Mouse (Mus musculus) stomach, embryonic 15.5 days (tissue): ENCODE data around the gene Cyfip2. TPM values are rescaled to one million over a fixed set of nuclear protein-coding genes. Genes with fewer than 3 reads are reported as not detected.
A peak's percentile ranks its signal among the peaks of the same experiment; 100 is the strongest.

Experiments
- ATAC-seq: fragments of 200-750 bp; cut with Nextera tagmentation; 2 replicates; pipeline ENCODE4 v1.8.0; 2017; ENCODE audit warnings: low read depth, moderate number of reproducible peaks, moderate TSS enrichment; ENCODE audit not compliant: insufficient read depth, low FRiP score
- H3K27ac ChIP-seq: fragments of 300-500 bp; sonication (generic); 2 replicates; pipeline ENCODE4 v1.5.1; 2015; ENCODE audit warnings: mild to moderate bottlenecking, inconsistent platforms
- H3K27me3 ChIP-seq: fragments of 300-500 bp; sonication (generic); replicated peaks from 2 replicates; pipeline ENCODE4 v1.6.1; 2015; ENCODE audit warnings: inconsistent platforms
- H3K36me3 ChIP-seq: fragments of 300-500 bp; sonication (generic); 2 replicates; pipeline ENCODE4 v1.6.1; 2015; ENCODE audit warnings: inconsistent platforms
- H3K4me1 ChIP-seq: fragments of 300-500 bp; sonication (generic); 2 replicates; pipeline ENCODE4 v1.6.1; 2015; ENCODE audit warnings: inconsistent platforms
- H3K4me2 ChIP-seq: fragments of 300-500 bp; sonication (generic); 2 replicates; pipeline ENCODE4 v1.6.1; 2015; ENCODE audit warnings: mild to moderate bottlenecking, inconsistent platforms
- H3K4me3 ChIP-seq: fragments of 300-500 bp; sonication (generic); replicated peaks from 2 replicates; pipeline ENCODE4 v1.5.1; 2015; ENCODE audit warnings: inconsistent platforms
- H3K9ac ChIP-seq: fragments of 300-500 bp; sonication (generic); 2 replicates; pipeline ENCODE4 v1.6.1; 2015; ENCODE audit warnings: inconsistent platforms
- H3K9me3 ChIP-seq: fragments of 300-500 bp; sonication (generic); 2 replicates; pipeline ENCODE4 v1.6.1; 2016; ENCODE audit warnings: inconsistent platforms
- WGBS: fragments of 180-500 bp; shearing (Covaris S2); methylation state at CpG from one replicate; pipeline ENCODE4 v1.1.7; 2015; 5-methylcytosine and 5-hydroxymethylcytosine counted together
- polyA plus RNA-seq: library from polyadenylated mRNA; unstranded; fragments of >200 nt; fragmentation: Nextera tagmentation; extraction: Ambion mirVana; gene quantifications from 2 replicates; pipeline ENCODE4 v1.2.1, GENCODE M21; 2015

The Cyfip2 gene
- polyA plus RNA-seq, 1 experiment from 2014 or later = 7.3 TPM

DNA sequence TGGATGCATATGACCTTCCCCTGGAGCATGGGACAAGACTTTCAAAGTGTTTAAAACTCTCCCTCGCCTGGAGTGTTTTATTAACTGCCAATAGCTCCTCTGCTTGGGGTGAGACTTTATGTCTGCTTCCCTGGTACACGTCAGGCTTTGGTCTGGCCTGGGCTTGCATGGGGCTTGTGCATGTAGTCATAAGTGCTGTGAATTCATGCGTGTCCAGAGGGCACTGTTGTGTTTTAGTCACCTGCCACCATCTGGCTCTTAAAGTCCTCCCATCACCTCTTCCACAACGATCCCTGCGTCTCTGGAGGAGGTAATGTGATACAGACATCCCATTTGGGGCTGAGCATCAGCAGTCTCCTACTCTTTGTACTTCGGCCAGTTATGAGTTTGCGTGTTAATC lies 8.9 kb upstream of the Cyfip2 start:
- no peak for ATAC-seq
- no peak overlapping the region for H3K9ac ChIP-seq
- no peak overlapping the region for H3K4me3 ChIP-seq
- no peaks in the 10 kb centered on the region for H3K27me3 ChIP-seq
- no peaks in the 10 kb centered on the region for H3K9me3 ChIP-seq
- H3K27ac ChIP-seq = no peak overlapping the region
- WGBS = 66% methylated on average over 7 of the region's 7 CpGs
- H3K4me1 ChIP-seq = no peaks in the 10 kb centered on the region
- no peaks in the 10 kb centered on the region for H3K36me3 ChIP-seq
- H3K4me2 ChIP-seq = no peak overlapping the region

- Histone ChIP-seq H3K36me3 (no peaks in the 10 kb centered on the region), H3K4me2 (no peak overlapping the region), H3K9ac (no peak overlapping the region), H3K27ac (no peak overlapping the region), H3K27me3 (no peaks in the 10 kb centered on the region), H3K4me3 (no peak overlapping the region), H3K4me1 (peaks cover 7% of the 10 kb centered on the region; the same call in 1 of the 2 replicates), H3K9me3 (no peaks in the 10 kb centered on the region)
- 35% methylated on average over 7 of the region's 7 CpGs for WGBS
- no peak for ATAC-seq
These were observed 1.9 kb upstream of the Cyfip2 start for GRCm38 (mm10) chr11:46314534-46314933.

GRCm38 (mm10) chr11:46313851-46314250 lies 1.2 kb upstream of the Cyfip2 start:
- Histone ChIP-seq H3K4me3 (no peak overlapping the region), H3K4me2 (no peak overlapping the region), H3K36me3 (no peaks in the 10 kb centered on the region), H3K9ac (no peak overlapping the region), H3K27me3 (no peaks in the 10 kb centered on the region), H3K9me3 (no peaks in the 10 kb centered on the region), H3K27ac (no peak overlapping the region), H3K4me1 (peaks cover 7% of the 10 kb centered on the region; the same call in 1 of the 2 replicates)
- no peak for ATAC-seq
- WGBS = 73% methylated on average over 6 of the region's 6 CpGs

- H3K9ac ChIP-seq = peak overlapping the region; percentile 29; the same call in 1 of the 2 replicates
- peaks cover 7% of the 10 kb centered on the region; the same call in 1 of the 2 replicates for H3K4me1 ChIP-seq
- 0% methylated on average over 71 of the region's 71 CpGs for WGBS
- no peaks in the 10 kb centered on the region for H3K36me3 ChIP-seq
- H3K27ac ChIP-seq = peak overlapping the region; percentile 31; the same call in 1 of the 2 replicates
- peak overlapping the region; percentile 99 for H3K4me2 ChIP-seq
- H3K9me3 ChIP-seq = no peaks in the 10 kb centered on the region
- peak overlapping the region; percentile 71 for H3K4me3 ChIP-seq
- ATAC-seq = peak; percentile 87
- no peaks in the 10 kb centered on the region for H3K27me3 ChIP-seq
These were observed 746 bp downstream of the Cyfip2 start for GRCm38 (mm10) chr11:46311703-46312522.

- Histone ChIP-seq H3K27ac (no peak overlapping the region), H3K4me2 (peak overlapping the region; percentile 99), H3K4me1 (peaks cover 7% of the 10 kb centered on the region; the same call in 1 of the 2 replicates), H3K27me3 (no peaks in the 10 kb centered on the region), H3K36me3 (no peaks in the 10 kb centered on the region), H3K9me3 (no peaks in the 10 kb centered on the region), H3K4me3 (peak overlapping the region; percentile 71), H3K9ac (peak overlapping the region; percentile 29; the same call in 1 of the 2 replicates)
- 12% methylated on average over 14 of the region's 14 CpGs for WGBS
- ATAC-seq = no peak
These were observed 1.4 kb downstream of the Cyfip2 start for GRCm38 (mm10) chr11:46311181-46311702.

DNA sequence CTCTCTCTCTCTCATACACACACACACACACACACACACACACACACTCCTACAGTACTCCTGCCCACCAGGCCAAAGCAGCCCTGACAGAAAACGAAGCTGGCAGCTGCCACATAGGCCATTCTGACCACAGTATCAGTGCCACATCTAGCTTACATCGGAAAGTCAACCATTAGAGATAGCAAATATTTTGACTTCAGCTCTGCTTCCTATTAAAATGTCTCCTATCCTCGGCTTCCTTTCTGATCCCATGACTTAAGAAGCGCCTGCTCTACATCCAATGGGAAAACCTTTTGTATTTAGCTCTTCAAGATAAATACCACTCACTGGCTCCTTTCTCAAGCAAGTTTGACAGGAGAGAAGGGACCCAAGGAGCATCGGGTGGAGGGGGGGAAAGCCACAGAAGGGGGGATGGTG lies 2.0 kb downstream of the Cyfip2 start:
- Histone ChIP-seq H3K9me3 (no peaks in the 10 kb centered on the region), H3K27ac (no peak overlapping the region), H3K4me2 (peak overlapping the region; percentile 99; the same call in 1 of the 2 replicates), H3K27me3 (no peaks in the 10 kb centered on the region), H3K9ac (no peak overlapping the region), H3K36me3 (no peaks in the 10 kb centered on the region), H3K4me3 (peak overlapping the region; percentile 71), H3K4me1 (peaks cover 7% of the 10 kb centered on the region; the same call in 1 of the 2 replicates)
- 55% methylated on average over 5 of the region's 5 CpGs for WGBS
- ATAC-seq = no peak

- Histone ChIP-seq H3K4me3 (no peak overlapping the region), H3K27me3 (no peaks in the 10 kb centered on the region), H3K9ac (no peak overlapping the region), H3K4me2 (no peak overlapping the region), H3K9me3 (no peaks in the 10 kb centered on the region), H3K4me1 (peaks cover 7% of the 10 kb centered on the region; the same call in 1 of the 2 replicates), H3K36me3 (no peaks in the 10 kb centered on the region), H3K27ac (no peak overlapping the region)
- no peak for ATAC-seq
- 71% methylated on average over 10 of the region's 10 CpGs for WGBS
These were observed 2.7 kb downstream of the Cyfip2 start for GRCm38 (mm10) chr11:46309808-46310555.

GRCm38 (mm10) chr11:46309111-46309741 lies 3.4 kb downstream of the Cyfip2 start:
- Histone ChIP-seq H3K4me2 (no peak overlapping the region), H3K4me1 (peaks cover 7% of the 10 kb centered on the region; the same call in 1 of the 2 replicates), H3K36me3 (no peaks in the 10 kb centered on the region), H3K9me3 (no peaks in the 10 kb centered on the region), H3K27ac (no peak overlapping the region), H3K4me3 (no peak overlapping the region), H3K27me3 (no peaks in the 10 kb centered on the region), H3K9ac (no peak overlapping the region)
- 75% methylated on average over 20 of the region's 20 CpGs for WGBS
- no peak for ATAC-seq

GRCm38 (mm10) chr11:46308271-46308974 lies 4.2 kb downstream of the Cyfip2 start:
- no peak overlapping the region for H3K4me3 ChIP-seq
- no peaks in the 10 kb centered on the region for H3K27me3 ChIP-seq
- 80% methylated on average over 11 of the region's 11 CpGs for WGBS
- no peak overlapping the region for H3K9ac ChIP-seq
- H3K36me3 ChIP-seq = no peaks in the 10 kb centered on the region
- no peak for ATAC-seq
- no peaks in the 10 kb centered on the region for H3K9me3 ChIP-seq
- no peak overlapping the region for H3K27ac ChIP-seq
- H3K4me2 ChIP-seq = no peak overlapping the region
- H3K4me1 ChIP-seq = peaks cover 7% of the 10 kb centered on the region; the same call in 1 of the 2 replicates

GRCm38 (mm10) chr11:46307768-46308167 lies 4.9 kb downstream of the Cyfip2 start:
- Histone ChIP-seq H3K27me3 (no peaks in the 10 kb centered on the region), H3K9me3 (no peaks in the 10 kb centered on the region), H3K27ac (no peak overlapping the region), H3K4me2 (no peak overlapping the region), H3K4me1 (peaks cover 7% of the 10 kb centered on the region; the same call in 1 of the 2 replicates), H3K36me3 (no peaks in the 10 kb centered on the region), H3K9ac (no peak overlapping the region), H3K4me3 (no peak overlapping the region)
- WGBS = 85% methylated on average over 7 of the region's 7 CpGs
- no peak for ATAC-seq

DNA sequence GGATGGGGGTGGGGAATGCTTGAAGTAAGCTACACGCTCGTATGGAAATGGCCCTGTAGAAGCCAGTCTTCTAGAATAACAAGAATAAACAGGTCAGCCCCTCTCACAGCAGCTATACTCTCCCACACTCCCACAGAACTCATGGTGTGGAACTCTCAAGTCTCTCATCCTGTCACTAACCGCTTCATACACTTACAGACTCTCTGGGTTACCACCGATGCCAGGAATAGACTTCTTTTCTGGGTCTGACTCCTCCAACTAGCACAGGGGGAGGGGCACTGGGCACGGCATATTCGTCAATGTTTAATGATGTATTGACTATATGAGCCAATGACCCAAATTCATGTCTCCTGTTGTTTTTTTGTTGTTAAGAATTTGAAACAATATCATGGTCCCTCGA lies 5.9 kb downstream of the Cyfip2 start:
- Histone ChIP-seq H3K4me2 (no peak overlapping the region), H3K27me3 (no peaks in the 10 kb centered on the region), H3K36me3 (no peaks in the 10 kb centered on the region), H3K4me1 (peaks cover 6% of the 10 kb centered on the region; the same call in 1 of the 2 replicates), H3K9me3 (no peaks in the 10 kb centered on the region), H3K27ac (no peak overlapping the region), H3K4me3 (no peak overlapping the region), H3K9ac (no peak overlapping the region)
- ATAC-seq = no peak
- 82% methylated on average over 7 of the region's 7 CpGs for whole genome bisulfite sequencing
